Mouse (Mus musculus): ENCODE results near the gene Gm11565.
"Not testable (repeated sequence)": the region's sequence is repeated elsewhere in the genome, so short reads cannot be mapped to it uniquely, and the experiment has no call there.

The Gm11565 gene

DNA sequence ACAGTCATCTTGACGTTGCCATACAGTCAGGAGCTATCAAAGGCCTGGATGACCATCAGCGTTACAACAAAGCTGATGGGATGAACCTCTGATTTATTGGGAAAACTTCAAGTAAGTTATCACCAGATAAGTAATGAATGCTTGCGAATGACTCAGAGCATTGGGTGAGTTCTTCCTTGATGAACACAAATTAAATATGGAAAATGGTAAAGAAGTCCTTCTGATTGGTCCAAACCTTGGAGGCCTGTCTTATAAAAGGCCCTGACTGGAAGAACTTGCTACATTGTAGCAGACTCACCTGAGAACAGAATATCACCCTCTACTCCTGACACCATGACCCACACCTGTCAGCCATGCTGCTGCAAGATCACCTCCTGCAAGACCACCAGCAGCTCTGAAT lies at the start of gene Gm11565:
Gene Gm11565, plus strand, starts transcription at position 301 of the 400 bp plus-strand sequence.
- DNase-seq = no peak

DNA sequence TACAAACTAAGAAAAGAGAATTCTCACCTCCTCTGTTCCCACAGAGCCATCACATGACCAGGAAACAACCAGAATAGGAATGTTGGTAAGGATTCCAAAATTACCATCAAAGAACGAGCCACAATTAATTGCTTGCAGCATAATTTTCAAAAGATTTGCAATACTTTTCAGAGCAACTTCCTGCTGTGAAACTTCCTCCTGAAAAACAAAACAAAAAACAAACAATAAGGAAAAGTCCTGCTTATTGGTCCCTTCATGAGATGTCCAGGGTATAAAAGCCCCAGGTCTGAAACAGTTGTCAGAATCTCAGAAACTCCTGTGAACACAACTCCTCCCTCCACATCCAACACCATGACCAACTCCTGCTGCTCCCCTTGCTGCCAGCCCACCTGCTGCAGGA lies 41.5 kb upstream of the Gm11565 start, which contains the start of gene Krtap9-1:
Gene Krtap9-1, plus strand, starts transcription at position 301 of the 400 bp plus-strand sequence.
- DNase-seq = not testable (repeated sequence)

DNA sequence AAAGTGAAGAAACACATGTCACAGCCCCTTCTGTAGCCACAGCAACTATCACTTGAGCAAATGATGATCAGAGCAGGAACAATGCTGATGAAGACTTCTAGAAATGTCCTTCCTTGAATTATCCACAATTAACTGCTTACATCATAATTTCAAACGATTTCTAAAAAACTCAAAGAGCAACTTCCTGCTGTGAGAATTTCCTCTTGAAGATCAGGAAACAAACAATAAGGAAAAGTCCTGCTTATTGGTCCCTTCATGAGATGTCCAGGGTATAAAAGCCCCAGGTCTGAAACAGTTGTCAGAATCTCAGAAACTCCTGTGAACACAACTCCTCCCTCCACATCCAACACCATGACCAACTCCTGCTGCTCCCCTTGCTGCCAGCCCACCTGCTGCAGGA lies 35.7 kb upstream of the Gm11565 start, which contains the start of gene Gm11567:
Gene Gm11567, plus strand, starts transcription at position 301 of the 400 bp plus-strand sequence.
- DNase-seq = not testable (repeated sequence)

DNA sequence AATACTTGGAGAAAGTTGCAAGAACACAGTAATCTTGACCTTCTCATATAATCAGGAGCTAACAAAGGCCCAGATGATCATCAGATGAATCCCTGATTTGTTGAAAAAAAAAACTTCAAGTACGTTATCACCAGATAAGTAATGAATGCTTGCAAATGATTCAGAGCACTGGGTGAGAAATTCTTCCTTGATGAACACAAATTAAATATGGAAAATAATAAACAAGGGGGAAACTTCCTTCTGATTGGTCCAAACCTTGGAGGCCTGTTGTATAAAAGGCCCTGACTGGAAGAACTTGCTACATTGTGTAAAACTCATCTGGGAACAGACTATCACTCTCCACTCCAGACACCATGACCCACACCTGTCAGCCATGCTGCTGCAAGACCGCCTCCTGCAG lies 6.9 kb upstream of the Gm11565 start, which contains the start of gene Krtap31-1:
Gene Krtap31-1, plus strand, starts transcription at position 301 of the 400 bp plus-strand sequence.
- DNase-seq = no peak

DNA sequence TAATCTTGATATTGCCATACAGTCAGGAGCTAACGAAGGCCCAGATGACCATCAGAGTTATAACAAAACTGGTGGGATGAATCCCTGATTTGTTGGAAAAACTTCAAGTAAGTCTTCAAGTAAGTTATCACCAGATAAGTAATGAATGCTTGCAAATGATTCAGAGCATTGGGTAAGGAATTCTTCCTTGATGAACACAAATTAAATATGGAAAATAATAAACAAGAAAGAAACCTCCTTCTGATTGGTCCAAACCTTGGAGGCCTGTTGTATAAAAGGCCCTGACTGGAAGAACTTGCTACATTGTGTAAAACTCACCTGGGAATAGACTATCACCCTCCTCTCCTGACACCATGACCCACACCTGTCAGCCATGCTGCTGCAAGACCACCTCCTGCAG lies 21.4 kb downstream of the Gm11565 start, which contains the start of gene Krtap31-2:
Gene Krtap31-2, plus strand, starts transcription at position 301 of the 400 bp plus-strand sequence.
- no peak for DNase-seq

DNA sequence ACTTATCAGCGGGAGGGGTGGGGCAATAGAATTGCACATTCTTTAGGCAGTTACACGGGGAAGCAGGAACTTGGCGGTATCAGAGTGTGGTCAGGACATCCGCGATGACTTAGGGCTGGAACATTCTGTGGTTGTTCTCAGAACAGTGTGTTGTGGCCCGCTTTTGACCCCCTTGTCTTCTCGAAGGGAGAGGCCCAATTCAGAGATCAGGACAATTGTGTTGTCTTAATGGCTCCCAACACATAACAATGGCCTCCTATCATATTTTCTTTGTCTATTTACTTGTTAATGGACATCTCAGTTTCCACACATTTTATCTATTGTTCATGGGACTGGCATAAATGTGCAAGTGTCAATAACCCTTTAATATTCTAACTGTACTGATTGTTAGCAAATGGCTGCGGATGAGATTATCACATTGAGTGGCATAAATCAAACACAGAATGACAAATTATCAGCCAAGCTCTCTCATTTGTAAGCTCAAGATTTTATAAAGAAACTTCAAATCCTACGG lies 23.3 kb downstream of the Gm11565 start:
- no peak for DNase-seq

DNA sequence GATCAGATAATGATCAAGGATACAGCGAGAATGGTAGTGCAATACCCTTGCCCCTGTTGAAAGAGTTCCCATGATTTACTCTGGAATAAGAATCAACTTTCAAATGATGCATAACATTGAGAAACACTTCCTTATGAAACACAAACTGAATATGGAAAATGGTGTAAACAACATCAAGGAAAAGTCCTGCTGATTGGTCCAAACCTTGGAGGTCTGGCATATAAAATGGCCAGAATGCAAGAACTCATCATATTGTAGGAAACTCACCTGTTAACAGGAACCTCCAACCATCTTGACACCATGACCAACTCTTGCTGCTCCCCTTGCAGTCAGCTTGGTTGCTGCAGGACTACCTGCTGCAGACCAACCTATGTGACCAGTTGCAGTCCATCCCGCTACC lies 33.6 kb downstream of the Gm11565 start, which contains the start of gene Krtap9-5:
Gene Krtap9-5, plus strand, starts transcription at position 301 of the 400 bp plus-strand sequence.
- no peak for DNase-seq

DNA sequence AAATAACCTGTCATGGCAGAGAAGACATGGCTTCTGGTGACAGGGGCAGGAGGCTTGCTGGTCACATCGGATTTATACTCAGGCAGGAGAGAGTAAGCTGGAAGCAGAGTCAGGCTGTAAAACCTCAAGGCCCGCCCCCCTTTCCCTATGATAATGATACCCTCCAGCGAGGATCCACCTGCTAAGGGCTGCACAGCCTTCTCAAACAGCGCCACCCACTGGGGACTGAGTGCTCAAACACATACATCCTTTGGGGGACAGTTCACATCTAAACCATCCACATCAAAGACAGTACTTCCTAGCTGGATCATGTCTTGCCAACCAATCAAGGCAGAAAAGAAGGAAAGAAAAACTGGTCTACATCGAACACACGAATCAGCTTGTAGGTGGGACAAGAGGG lies 49.7 kb downstream of the Gm11565 start:
- DNase-seq = peak; percentile 8 to 20

Measured in cerebellum, postnatal 10 days (tissue).